Mouse (Mus musculus): ENCODE results near the gene Bsg. TPM values are rescaled to one million over a fixed set of nuclear protein-coding genes. Genes with fewer than 3 reads are reported as not detected.

The Bsg gene
- polyA plus RNA-seq (2015; fragmentation: Nextera tagmentation; extraction: Ambion mirVana) = 954 and 1,048 TPM in 2 replicates

DNA sequence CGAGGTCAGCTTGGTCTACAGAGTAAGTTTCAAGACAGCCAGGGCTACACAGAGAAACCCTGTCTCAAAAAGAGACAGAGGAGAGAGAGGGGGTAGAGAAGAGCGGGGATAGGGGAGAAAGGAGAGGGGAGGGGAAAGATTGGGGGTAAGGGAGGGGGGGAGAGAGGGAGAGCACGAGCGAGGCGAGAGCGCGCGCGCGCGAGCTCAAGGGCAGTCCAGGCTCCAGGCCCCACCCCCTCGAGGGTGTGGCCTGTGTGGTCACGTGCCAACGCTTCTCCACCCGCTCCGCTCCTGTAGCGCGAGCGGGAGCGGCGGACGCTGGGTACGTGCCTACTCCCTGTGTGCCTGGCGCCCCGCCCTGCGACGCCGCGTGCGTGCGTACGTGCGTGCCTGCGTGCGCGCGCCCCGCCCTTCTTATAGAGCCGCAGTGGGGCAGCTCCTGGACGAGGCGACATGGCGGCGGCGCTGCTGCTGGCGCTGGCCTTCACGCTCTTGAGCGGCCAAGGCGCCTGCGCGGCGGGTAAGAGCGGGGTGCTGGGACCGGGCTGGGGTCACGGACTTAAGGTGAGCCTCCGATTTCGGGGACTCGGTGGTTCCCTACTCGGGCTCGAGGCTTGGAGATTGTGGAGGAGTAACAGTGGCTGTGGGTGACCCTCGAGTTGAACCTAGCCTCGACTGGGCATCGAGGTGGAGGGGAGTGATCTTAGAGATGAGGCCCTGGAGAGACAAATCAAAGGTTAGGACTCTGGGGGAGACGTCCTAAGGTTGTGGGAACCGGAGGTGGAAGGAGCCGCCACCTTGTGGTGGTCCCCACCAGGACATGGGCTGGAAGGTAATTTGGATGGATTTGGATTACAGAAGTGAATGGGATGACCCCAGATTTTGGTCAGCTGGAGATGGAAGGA is at the start of gene Bsg:
Gene Bsg, plus strand, starts transcription at position 427 of the 905 bp plus-strand sequence.
- under 1% methylated on average over 58 of the region's 65 CpGs for WGBS
- Histone ChIP-seq H3K4me1 (ENCODE audit: insufficient read depth, low read length) (peaks cover 40% of the 10 kb centered on the region), H3K4me2 (replicated peaks; ENCODE audit: low read depth, low read length) (peak within 1 kb of the TSS; percentile 96), H3K27ac (ENCODE audit: low read length) (peak within 1 kb of the TSS; percentile 87), H3K9ac (replicated peaks; ENCODE audit: low read length) (peak within 1 kb of the TSS; percentile 98), H3K9me3 (ENCODE audit: low read length) (no peaks in the 10 kb centered on the region), H3K27me3 (ENCODE audit: insufficient read depth, low read length) (no peaks in the 10 kb centered on the region), H3K4me3 (ENCODE audit: low read length) (peak within 1 kb of the TSS; percentile 92), H3K36me3 (ENCODE audit: insufficient read depth, low read length) (peaks cover 14% of the 10 kb centered on the region)
- peak; percentile 97 for ATAC-seq (ENCODE audit: low FRiP score, low TSS enrichment)

DNA sequence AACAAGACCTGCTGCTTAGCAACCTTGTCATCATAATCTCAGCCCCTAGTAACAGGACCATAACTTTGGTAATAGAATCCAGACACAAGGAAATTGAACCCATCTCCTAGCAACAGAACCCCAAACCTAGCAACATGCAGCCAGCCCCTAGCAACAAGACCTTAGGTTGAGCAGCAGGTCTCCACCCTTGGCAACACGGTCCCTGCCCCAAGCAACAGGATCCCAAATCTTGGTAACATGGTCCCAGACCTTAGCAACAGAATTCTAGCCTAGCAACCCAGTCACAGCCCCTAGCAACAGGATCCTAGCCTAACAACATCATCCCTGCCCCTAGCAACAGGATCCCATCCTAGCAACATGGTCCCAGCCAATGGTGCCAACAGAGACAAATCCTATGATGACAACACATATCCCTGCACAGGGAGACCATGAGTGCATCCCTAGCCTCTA is 49.3 kb upstream of the Bsg start:
- no peaks in the 10 kb centered on the region for H3K36me3 ChIP-seq (ENCODE audit: insufficient read depth, low read length)
- no peak overlapping the region for H3K4me2 ChIP-seq (replicated peaks; ENCODE audit: low read depth, low read length)
- H3K27me3 ChIP-seq (ENCODE audit: insufficient read depth, low read length) = 0 out of 2 replicates have a peak, but pooled peaks cover 4% of the 10 kb centered on the region
- no peak overlapping the region for H3K27ac ChIP-seq (ENCODE audit: low read length)
- 42% methylated on average over 1 of the region's 1 CpGs for WGBS
- no peaks in the 10 kb centered on the region for H3K4me1 ChIP-seq (ENCODE audit: insufficient read depth, low read length)
- no peak overlapping the region for H3K9ac ChIP-seq (replicated peaks; ENCODE audit: low read length)
- no peak overlapping the region for H3K4me3 ChIP-seq (ENCODE audit: low read length)
- no peaks in the 10 kb centered on the region for H3K9me3 ChIP-seq (ENCODE audit: low read length)
- no peak for ATAC-seq (ENCODE audit: low FRiP score, low TSS enrichment)

DNA sequence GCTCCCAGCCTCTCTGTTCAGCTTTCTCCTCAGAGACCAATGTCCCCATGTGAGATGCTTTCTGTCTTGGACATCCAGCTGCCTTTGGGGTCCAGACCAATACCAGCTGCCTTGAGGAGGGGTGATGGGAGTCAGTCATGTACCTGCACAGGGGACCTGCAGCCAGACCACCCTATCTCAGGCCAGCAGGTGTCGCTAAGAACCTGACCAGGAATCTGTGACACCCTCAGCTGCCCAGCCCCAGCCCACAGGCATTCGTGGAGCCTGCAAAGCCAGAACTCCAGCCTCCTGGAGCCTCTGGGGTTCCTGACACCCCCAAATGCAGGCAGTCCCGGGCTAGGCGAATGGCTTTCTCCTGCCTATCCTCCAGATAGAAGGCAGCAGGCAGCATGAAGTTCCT is 45.5 kb upstream of the Bsg start:
- H3K9ac ChIP-seq (replicated peaks; ENCODE audit: low read length) = no peak overlapping the region
- ATAC-seq (ENCODE audit: low FRiP score, low TSS enrichment) = peak; percentile 17; the same call in 1 of the 2 replicates
- H3K9me3 ChIP-seq (ENCODE audit: low read length) = no peaks in the 10 kb centered on the region
- H3K27ac ChIP-seq (ENCODE audit: low read length) = no peak overlapping the region
- H3K4me1 ChIP-seq (ENCODE audit: insufficient read depth, low read length) = 0 out of 2 replicates have a peak, but pooled peaks cover 1% of the 10 kb centered on the region
- H3K4me3 ChIP-seq (ENCODE audit: low read length) = no peak overlapping the region
- 9% methylated on average over 4 of the region's 4 CpGs for WGBS
- no peaks in the 10 kb centered on the region for H3K36me3 ChIP-seq (ENCODE audit: insufficient read depth, low read length)
- 0 out of 2 replicates have a peak, but pooled peaks cover 4% of the 10 kb centered on the region for H3K27me3 ChIP-seq (ENCODE audit: insufficient read depth, low read length)
- H3K4me2 ChIP-seq (replicated peaks; ENCODE audit: low read depth, low read length) = no peak overlapping the region

DNA sequence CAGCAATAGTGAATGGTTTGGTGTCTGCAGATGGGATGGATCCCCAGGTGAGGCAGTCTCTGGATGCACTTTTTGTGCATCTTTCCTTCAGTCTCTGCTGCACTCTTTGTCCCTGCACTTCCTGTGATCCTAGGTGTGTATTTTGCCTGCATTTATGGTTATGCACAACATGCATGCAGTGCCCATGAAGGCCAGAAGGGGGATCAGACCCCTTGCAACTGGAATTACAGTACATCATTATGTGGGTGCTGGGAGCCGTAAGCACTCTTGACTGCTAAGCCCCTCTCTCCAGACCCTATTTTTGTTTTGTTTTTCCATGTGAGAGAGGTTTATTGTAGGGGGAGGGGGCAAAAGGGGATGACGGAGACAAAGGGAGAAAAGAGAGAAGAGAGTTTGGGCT is 44.0 kb upstream of the Bsg start:
- 0 out of 2 replicates have a peak, but pooled peaks cover 7% of the 10 kb centered on the region for H3K4me1 ChIP-seq (ENCODE audit: insufficient read depth, low read length)
- no peaks in the 10 kb centered on the region for H3K36me3 ChIP-seq (ENCODE audit: insufficient read depth, low read length)
- 0 out of 2 replicates have a peak, but pooled peaks cover 2% of the 10 kb centered on the region for H3K27me3 ChIP-seq (ENCODE audit: insufficient read depth, low read length)
- H3K9me3 ChIP-seq (ENCODE audit: low read length) = no peaks in the 10 kb centered on the region
- WGBS = 70% methylated on average over 2 of the region's 2 CpGs
- no peak overlapping the region for H3K9ac ChIP-seq (replicated peaks; ENCODE audit: low read length)
- H3K4me2 ChIP-seq (replicated peaks; ENCODE audit: low read depth, low read length) = no peak overlapping the region
- H3K27ac ChIP-seq (ENCODE audit: low read length) = no peak overlapping the region
- no peak overlapping the region for H3K4me3 ChIP-seq (ENCODE audit: low read length)
- ATAC-seq (ENCODE audit: low FRiP score, low TSS enrichment) = no peak

DNA sequence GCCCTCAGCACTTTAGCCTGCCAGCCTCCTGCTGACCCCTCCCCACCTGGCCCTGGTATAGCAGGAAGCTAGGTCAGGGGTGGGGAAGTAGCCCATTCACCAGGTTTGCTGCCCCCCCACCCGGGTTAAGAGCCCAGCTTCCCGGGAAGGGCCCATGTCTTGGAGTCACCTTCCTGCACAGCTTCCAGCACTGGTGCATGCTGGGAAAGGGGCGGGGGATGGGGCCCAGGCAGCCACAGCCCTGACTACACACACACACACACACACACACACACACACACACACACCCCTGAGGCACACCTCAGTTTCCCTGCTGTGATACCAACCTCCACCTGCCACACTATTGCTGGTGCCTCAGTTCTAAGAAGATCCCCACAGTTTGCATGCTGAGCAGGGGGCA is 42.4 kb upstream of the Bsg start:
- Histone ChIP-seq H3K9me3 (ENCODE audit: low read length) (no peaks in the 10 kb centered on the region), H3K27ac (ENCODE audit: low read length) (no peak overlapping the region), H3K4me2 (replicated peaks; ENCODE audit: low read depth, low read length) (no peak overlapping the region), H3K27me3 (ENCODE audit: insufficient read depth, low read length) (no peaks in the 10 kb centered on the region), H3K9ac (replicated peaks; ENCODE audit: low read length) (no peak overlapping the region), H3K36me3 (ENCODE audit: insufficient read depth, low read length) (no peaks in the 10 kb centered on the region), H3K4me1 (ENCODE audit: insufficient read depth, low read length) (0 out of 2 replicates have a peak, but pooled peaks cover 7% of the 10 kb centered on the region), H3K4me3 (ENCODE audit: low read length) (no peak overlapping the region)
- no peak for ATAC-seq (ENCODE audit: low FRiP score, low TSS enrichment)
- 48% methylated on average over 3 of the region's 3 CpGs for WGBS

DNA sequence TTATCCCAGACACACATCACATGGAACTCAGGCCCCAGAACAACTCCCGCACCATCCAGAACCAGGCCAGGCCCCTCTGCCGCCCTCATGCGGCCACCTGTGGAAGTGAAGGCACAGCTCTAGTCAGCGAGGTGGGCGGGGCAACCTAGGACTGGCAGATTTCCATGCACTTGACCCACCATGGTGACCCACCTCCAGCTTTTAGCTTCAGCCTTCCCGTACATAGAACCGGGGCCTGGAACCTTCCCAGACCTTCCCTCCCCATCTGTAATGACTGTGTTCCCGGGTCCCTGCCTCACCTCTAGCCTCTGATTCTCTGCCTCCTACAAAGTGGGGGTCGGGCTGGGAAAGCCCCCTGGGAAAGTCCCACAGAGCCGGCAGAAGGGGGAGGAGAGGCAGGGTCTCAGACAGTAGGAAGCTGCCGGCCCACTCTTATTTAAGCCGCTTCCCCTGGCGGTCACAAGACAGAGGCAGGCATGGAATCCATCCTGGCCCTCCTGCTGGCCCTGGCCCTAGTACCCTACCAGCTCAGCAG is 40.1 kb upstream of the Bsg start, which contains the start of gene Madcam1:
Gene Madcam1, plus strand, starts transcription at position 429 of the 535 bp plus-strand sequence.
- no peaks in the 10 kb centered on the region for H3K9me3 ChIP-seq (ENCODE audit: low read length)
- no peaks in the 10 kb centered on the region for H3K36me3 ChIP-seq (ENCODE audit: insufficient read depth, low read length)
- H3K27me3 ChIP-seq (ENCODE audit: insufficient read depth, low read length) = no peaks in the 10 kb centered on the region
- no peak within 1 kb of the TSS for H3K27ac ChIP-seq (ENCODE audit: low read length)
- no peak within 1 kb of the TSS for H3K4me2 ChIP-seq (replicated peaks; ENCODE audit: low read depth, low read length)
- WGBS = 8% methylated on average over 13 of the region's 13 CpGs
- peak; percentile 36; the same call in 1 of the 2 replicates for ATAC-seq (ENCODE audit: low FRiP score, low TSS enrichment)
- no peak within 1 kb of the TSS; the same call in 1 of the 2 replicates for H3K9ac ChIP-seq (replicated peaks; ENCODE audit: low read length)
- H3K4me3 ChIP-seq (ENCODE audit: low read length) = no peak within 1 kb of the TSS
- 0 out of 2 replicates have a peak, but pooled peaks cover 7% of the 10 kb centered on the region for H3K4me1 ChIP-seq (ENCODE audit: insufficient read depth, low read length)

DNA sequence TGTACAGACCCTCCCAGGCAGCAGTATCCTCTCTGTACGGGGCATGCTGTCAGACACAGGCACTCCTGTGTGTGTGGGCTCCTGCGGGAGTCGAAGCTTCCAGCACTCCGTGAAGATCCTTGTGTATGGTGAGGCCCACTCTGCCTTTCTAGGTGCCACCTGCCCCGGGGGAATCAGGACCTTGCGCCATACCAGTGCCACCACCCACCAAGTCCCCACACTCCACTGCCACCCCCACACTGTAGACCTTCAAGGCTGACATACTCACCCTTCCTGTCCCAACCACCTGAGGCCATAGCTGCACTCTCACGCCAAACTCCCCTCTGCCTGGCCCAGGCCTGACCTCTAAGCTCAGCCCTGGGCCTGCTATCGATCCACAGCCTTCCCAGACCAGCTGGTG is 39.2 kb upstream of the Bsg start:
- no peak overlapping the region for H3K4me2 ChIP-seq (replicated peaks; ENCODE audit: low read depth, low read length)
- WGBS = 87% methylated on average over 8 of the region's 8 CpGs
- H3K36me3 ChIP-seq (ENCODE audit: insufficient read depth, low read length) = no peaks in the 10 kb centered on the region
- H3K4me1 ChIP-seq (ENCODE audit: insufficient read depth, low read length) = peaks cover 7% of the 10 kb centered on the region
- no peak overlapping the region for H3K27ac ChIP-seq (ENCODE audit: low read length)
- no peak for ATAC-seq (ENCODE audit: low FRiP score, low TSS enrichment)
- no peak overlapping the region for H3K4me3 ChIP-seq (ENCODE audit: low read length)
- no peaks in the 10 kb centered on the region for H3K27me3 ChIP-seq (ENCODE audit: insufficient read depth, low read length)
- H3K9me3 ChIP-seq (ENCODE audit: low read length) = no peaks in the 10 kb centered on the region
- no peak overlapping the region for H3K9ac ChIP-seq (replicated peaks; ENCODE audit: low read length)

DNA sequence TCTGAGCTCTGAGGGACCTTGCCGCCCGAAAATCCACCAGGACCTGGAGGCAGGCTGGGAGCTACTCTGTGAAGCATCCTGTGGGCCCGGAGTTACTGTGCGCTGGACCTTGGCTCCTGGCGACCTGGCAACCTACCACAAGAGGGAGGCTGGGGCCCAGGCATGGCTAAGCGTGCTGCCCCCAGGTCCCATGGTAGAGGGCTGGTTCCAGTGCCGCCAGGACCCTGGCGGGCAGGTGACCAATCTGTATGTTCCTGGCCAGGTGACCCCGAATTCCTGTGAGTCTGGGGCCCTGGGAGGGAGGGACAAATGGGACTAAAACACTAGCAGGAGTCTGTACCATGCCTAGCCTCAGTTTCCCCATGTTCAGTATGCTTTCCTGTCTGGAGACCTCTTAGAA is 37.8 kb upstream of the Bsg start:
- Histone ChIP-seq H3K9me3 (ENCODE audit: low read length) (no peaks in the 10 kb centered on the region), H3K4me1 (ENCODE audit: insufficient read depth, low read length) (peaks cover 18% of the 10 kb centered on the region), H3K27ac (ENCODE audit: low read length) (no peak overlapping the region), H3K4me3 (ENCODE audit: low read length) (no peak overlapping the region), H3K9ac (replicated peaks; ENCODE audit: low read length) (no peak overlapping the region), H3K36me3 (ENCODE audit: insufficient read depth, low read length) (no peaks in the 10 kb centered on the region), H3K4me2 (replicated peaks; ENCODE audit: low read depth, low read length) (no peak overlapping the region), H3K27me3 (ENCODE audit: insufficient read depth, low read length) (no peaks in the 10 kb centered on the region)
- 60% methylated on average over 9 of the region's 9 CpGs for WGBS
- no peak for ATAC-seq (ENCODE audit: low FRiP score, low TSS enrichment)

DNA sequence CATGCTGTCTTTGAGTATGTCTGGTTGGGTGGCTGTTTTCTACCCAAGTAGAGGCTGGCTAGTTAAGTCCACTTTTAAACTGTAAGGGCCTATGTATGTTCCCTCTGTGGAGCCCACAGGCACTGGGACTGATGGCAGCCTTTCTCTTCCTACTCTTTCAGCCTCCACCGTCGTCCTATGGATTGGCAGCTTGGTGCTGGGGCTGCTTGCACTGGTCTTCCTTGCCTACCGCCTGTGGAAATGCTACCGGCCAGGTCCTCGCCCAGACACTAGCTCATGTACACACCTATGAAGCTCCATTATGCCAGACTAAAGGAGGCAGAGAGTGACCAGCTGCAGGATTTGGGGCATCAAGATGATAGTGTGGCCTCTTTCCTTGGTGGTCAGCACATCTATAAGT is 36.2 kb upstream of the Bsg start:
- Histone ChIP-seq H3K4me2 (replicated peaks; ENCODE audit: low read depth, low read length) (no peak overlapping the region), H3K9ac (replicated peaks; ENCODE audit: low read length) (no peak overlapping the region), H3K27me3 (ENCODE audit: insufficient read depth, low read length) (no peaks in the 10 kb centered on the region), H3K4me3 (ENCODE audit: low read length) (no peak overlapping the region), H3K36me3 (ENCODE audit: insufficient read depth, low read length) (peaks cover 1% of the 10 kb centered on the region; the same call in 1 of the 2 replicates), H3K9me3 (ENCODE audit: low read length) (no peaks in the 10 kb centered on the region), H3K4me1 (ENCODE audit: insufficient read depth, low read length) (peaks cover 29% of the 10 kb centered on the region), H3K27ac (ENCODE audit: low read length) (no peak overlapping the region)
- 85% methylated on average over 5 of the region's 5 CpGs for WGBS
- ATAC-seq (ENCODE audit: low FRiP score, low TSS enrichment) = no peak
